In the genomic region with DNA sequence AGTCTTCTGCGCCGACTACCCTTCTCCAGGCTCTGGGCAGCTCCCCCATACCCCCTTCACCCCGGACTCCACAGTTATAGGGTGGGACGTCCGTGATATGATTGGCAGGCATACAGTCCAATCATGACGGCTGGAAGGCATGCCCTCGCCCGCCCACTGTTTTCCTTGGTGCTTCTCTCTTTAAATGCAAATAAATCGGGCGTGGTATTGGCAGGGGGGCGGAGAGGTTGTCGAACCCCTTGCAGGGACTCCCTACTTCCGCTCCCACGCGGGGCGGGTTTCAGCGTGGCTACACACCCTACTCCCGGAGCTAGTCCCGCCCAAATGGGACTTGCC, we compare ENCODE assay signal across 8 mouse cellular contexts. TPM values are rescaled to one million over a fixed set of nuclear protein-coding genes. Genes with fewer than 3 reads are reported as not detected.
DNase-seq lines count a peak whose midpoint lies in the region; ATAC-seq lines count a peak whose summit lies in the region.

A gene (minus strand): TSS at position 97 of the 336 bp plus-strand sequence.

- no peaks in the 10 kb centered on the region; the same call in 1 of the 2 replicates for H3K9me3 ChIP-seq in forebrain, embryonic 10.5 days
- H3K9me3 ChIP-seq in heart, embryonic 16.5 days (replicated peaks; ENCODE audit: control insufficient read depth, low read length), result no peaks in the 10 kb centered on the region
- no peaks in the 10 kb centered on the region for H3K9me3 ChIP-seq in liver, embryonic 15.5 days (replicated peaks)
- H3K9me3 ChIP-seq in neural tube, embryonic 12.5 days, result no peaks in the 10 kb centered on the region

- H3K27me3 ChIP-seq in forebrain, embryonic 10.5 days (ENCODE audit: poor library complexity, severe bottlenecking), result peaks cover 15% of the 10 kb centered on the region; the same call in 1 of the 2 replicates
- no peaks in the 10 kb centered on the region for H3K27me3 ChIP-seq in heart, embryonic 16.5 days (ENCODE audit: control insufficient read depth, insufficient read depth, low read length)
- H3K27me3 ChIP-seq in liver, embryonic 15.5 days, result no peaks in the 10 kb centered on the region
- H3K27me3 ChIP-seq in neural tube, embryonic 12.5 days (replicated peaks), result no peaks in the 10 kb centered on the region

- H3K4me2 ChIP-seq in heart, embryonic 16.5 days (ENCODE audit: low read depth, low read length), result peak within 1 kb of the TSS; percentile 69
- peak within 1 kb of the TSS; percentile 73 for H3K4me2 ChIP-seq in liver, embryonic 15.5 days
- peak within 1 kb of the TSS; percentile 60 for H3K4me2 ChIP-seq in neural tube, embryonic 12.5 days (replicated peaks)

- DNase-seq in c-Kit-negative CD71-positive TER-119-positive erythroid progenitor cells, embryonic 14.5 days (ENCODE audit: low read depth, low spot score), result peak; percentile 52
- DNase-seq in forebrain, embryonic 10.5 days (ENCODE audit: extremely low spot score, low spot score), result peak; percentile 78
- peak; percentile 92 to 95 for DNase-seq in kidney, postnatal 36 days
- DNase-seq in telencephalon, adult 2 months (ENCODE audit: low read depth, low spot score), result peak; percentile 87

- peak; percentile 95 for ATAC-seq in CD4-positive, CD25-positive, alpha-beta regulatory T cell, adult 4 months
- peak; percentile 92 for ATAC-seq in heart, embryonic 16.5 days (replicated peaks; ENCODE audit: extremely low read depth, insufficient read depth, low FRiP score)
- ATAC-seq in liver, embryonic 15.5 days (ENCODE audit: insufficient read depth), result peak; percentile 92
- peak; percentile 98 for ATAC-seq in neural tube, embryonic 12.5 days (ENCODE audit: low FRiP score, low read depth)

- H3K36me3 ChIP-seq in forebrain, embryonic 10.5 days (replicated peaks), result no peaks in the 10 kb centered on the region
- H3K36me3 ChIP-seq in heart, embryonic 16.5 days (ENCODE audit: control insufficient read depth, insufficient read depth), result no peaks in the 10 kb centered on the region
- no peaks in the 10 kb centered on the region for H3K36me3 ChIP-seq in liver, embryonic 15.5 days (replicated peaks)
- H3K36me3 ChIP-seq in neural tube, embryonic 12.5 days, result no peaks in the 10 kb centered on the region

- peak within 1 kb of the TSS; percentile 74 for H3K9ac ChIP-seq in heart, embryonic 16.5 days (ENCODE audit: low read length)
- peak within 1 kb of the TSS; percentile 46; the same call in 1 of the 2 replicates for H3K9ac ChIP-seq in liver, embryonic 15.5 days
- H3K9ac ChIP-seq in neural tube, embryonic 12.5 days, result peak within 1 kb of the TSS; percentile 61

- H3K27ac ChIP-seq in forebrain, embryonic 10.5 days, result peak within 1 kb of the TSS; percentile 87
- H3K27ac ChIP-seq in heart, embryonic 16.5 days (ENCODE audit: low read length), result peak within 1 kb of the TSS; percentile 92
- peak within 1 kb of the TSS; percentile 74 for H3K27ac ChIP-seq in liver, embryonic 15.5 days (replicated peaks)
- H3K27ac ChIP-seq in neural tube, embryonic 12.5 days, result 0 out of 2 replicates have a peak within 1 kb of the TSS, but pooled peaks have one; percentile 32

- 21% methylated on average over 19 of the region's 19 CpGs for WGBS in forebrain, embryonic 10.5 days
- 9% methylated on average over 19 of the region's 19 CpGs for WGBS in heart, embryonic 16.5 days
- WGBS in liver, embryonic 15.5 days (ENCODE audit: insufficient replicate concordance), result 12% methylated on average over 19 of the region's 19 CpGs
- 19% methylated on average over 19 of the region's 19 CpGs for WGBS in neural tube, embryonic 12.5 days

- H3K4me3 ChIP-seq in forebrain, embryonic 10.5 days, result peak within 1 kb of the TSS; percentile 62
- peak within 1 kb of the TSS; percentile 67 for H3K4me3 ChIP-seq in heart, embryonic 16.5 days (ENCODE audit: low read length)
- peak within 1 kb of the TSS; percentile 64 for H3K4me3 ChIP-seq in liver, embryonic 15.5 days (replicated peaks)
- H3K4me3 ChIP-seq in neural tube, embryonic 12.5 days, result peak within 1 kb of the TSS; percentile 54

- peaks cover 23% of the 10 kb centered on the region for H3K4me1 ChIP-seq in forebrain, embryonic 10.5 days
- peaks cover 12% of the 10 kb centered on the region for H3K4me1 ChIP-seq in heart, embryonic 16.5 days (ENCODE audit: control insufficient read depth, insufficient read depth, low read length)
- peaks cover 9% of the 10 kb centered on the region; the same call in 1 of the 2 replicates for H3K4me1 ChIP-seq in liver, embryonic 15.5 days (replicated peaks)
- no peaks in the 10 kb centered on the region for H3K4me1 ChIP-seq in neural tube, embryonic 12.5 days

RNA-seq across cellular contexts. Expression of the gene that starts here (rescaled TPM):
- polyA plus RNA-seq in CD4-positive, CD25-positive, alpha-beta regulatory T cell, adult 4 months (2017; shearing (Covaris generic)), result 10 to 100 TPM in 1 of 2 experiments, 1 to 10 TPM in 1; 7.8 to 10.2 TPM
- polyA plus RNA-seq in forebrain, embryonic 10.5 days (2016; fragmentation: Nextera tagmentation; extraction: Ambion mirVana), result 9.9 and 10.4 TPM in 2 replicates
- polyA plus RNA-seq in heart, embryonic 16.5 days (2015; fragmentation: Nextera tagmentation; extraction: Ambion mirVana), result 5.8 and 5.9 TPM in 2 replicates
- polyA plus RNA-seq in liver, embryonic 15.5 days (2015; fragmentation: Nextera tagmentation; extraction: Ambion mirVana), result 1.6 and 1.7 TPM in 2 replicates
- polyA plus RNA-seq in neural tube, embryonic 12.5 days (2016; fragmentation: Nextera tagmentation; extraction: Ambion mirVana), result 11.5 and 12.6 TPM in 2 replicates

Comparison
In these comparisons a context has a peak if more than half of its experiments do, and no peak if none do; other contexts are left out.
1. Peak in every context shown above with its lines: DNase-seq, ATAC-seq, H3K4me3 ChIP-seq and H3K27ac ChIP-seq.
2. H3K27ac ChIP-seq: peak in every context shown above with its lines; median percentile 92 in heart, embryonic 16.5 days; 87 in forebrain, embryonic 10.5 days; 74 in liver, embryonic 15.5 days; 32 in neural tube, embryonic 12.5 days.